In genomic region chr8:111572431-111572830, GRCm38 (mm10) we compare ENCODE assay signal across 25 mouse cellular contexts. TPM values are rescaled to one million over a fixed set of nuclear protein-coding genes. Genes with fewer than 3 reads are reported as not detected.
A peak's percentile ranks its signal among the peaks of the same experiment; 100 is the strongest.
DNase-seq lines count a peak whose midpoint lies in the region; ATAC-seq and TF ChIP-seq lines count a peak whose summit lies in the region.
"Had no signal": no experiment of that assay in that cellular context is flagged by ENCODE, and none has a peak within 500 bp of the region (broad histone marks: within the 10 kb centered on the region; RNA-seq: fewer than 3 reads in every experiment).

No protein-coding gene starts in this region.

- intact Hi-C loops in heart, postnatal 36 days (cut with DNase I): no loop called here

- peaks cover 46% of the 10 kb centered on the region for H3K4me1 ChIP-seq in heart, embryonic 10.5 days
- H3K4me1 ChIP-seq in liver, adult 2 months (ENCODE audit: control insufficient read depth, insufficient read depth, low read length): peaks cover 8% of the 10 kb centered on the region
- H3K4me1 ChIP-seq in liver, postnatal 0 days (ENCODE audit: insufficient read depth): peaks cover 23% of the 10 kb centered on the region
- peaks cover 66% of the 10 kb centered on the region for H3K4me1 ChIP-seq in neural tube, embryonic 13.5 days (replicated peaks)
- peaks cover 62% of the 10 kb centered on the region for H3K4me1 ChIP-seq in liver, embryonic 15.5 days (replicated peaks)

- DNase-seq in heart, embryonic 10.5 days (ENCODE audit: low spot score): no peak
- DNase-seq in heart, postnatal 36 days: no peak
- peak; percentile 59 for DNase-seq in liver, adult 2 months (ENCODE audit: extremely low read depth, low read depth, low spot score)
- DNase-seq in liver, postnatal 0 days: no peak
- DNase-seq in neural tube, embryonic 10.5 days (ENCODE audit: extremely low spot score, low spot score): no peak
- DNase-seq in cerebellum, adult 8-10 months: no peak
- DNase-seq: adrenal gland, postnatal 25 days; cerebellum, adult 11-12 months; cerebellum, postnatal 10 days; gastrocnemius, adult 2 months; gastrocnemius, postnatal 36 days; heart, adult 18-20 months; kidney, adult 18-20 months; kidney, postnatal 14 days; lung, adult 18-20 months; lung, postnatal 10 days had no signal

- H3K79me2 ChIP-seq in liver, adult 2 months (ENCODE audit: control insufficient read depth, insufficient read depth, low read length): peaks cover 47% of the 10 kb centered on the region

- H3K9me3 ChIP-seq in heart, embryonic 10.5 days: no peaks in the 10 kb centered on the region
- no peaks in the 10 kb centered on the region for H3K9me3 ChIP-seq in liver, postnatal 0 days (ENCODE audit: low read length)
- H3K9me3 ChIP-seq in neural tube, embryonic 13.5 days: no peaks in the 10 kb centered on the region
- H3K9me3 ChIP-seq in liver, embryonic 15.5 days (replicated peaks): no peaks in the 10 kb centered on the region
- H3K9me3 ChIP-seq: heart, embryonic 12.5 days; limb, embryonic 13.5 days had no signal

- no peak overlapping the region for H3K9ac ChIP-seq in liver, adult 2 months (ENCODE audit: low read depth, low read length)
- H3K9ac ChIP-seq in liver, postnatal 0 days (replicated peaks): no peak overlapping the region; the same call in 1 of the 2 replicates
- no peak overlapping the region for H3K9ac ChIP-seq in neural tube, embryonic 13.5 days
- no peak overlapping the region for H3K9ac ChIP-seq in liver, embryonic 15.5 days
- H3K9ac ChIP-seq: limb, embryonic 13.5 days had no signal

- 80% methylated on average over 2 of the region's 2 CpGs for WGBS in heart, embryonic 10.5 days
- WGBS in liver, adult 2 months: 48% methylated on average over 2 of the region's 2 CpGs
- WGBS in liver, postnatal 0 days (ENCODE audit: insufficient replicate concordance): 80% methylated on average over 2 of the region's 2 CpGs
- WGBS in neural tube, embryonic 13.5 days: 93% methylated on average over 2 of the region's 2 CpGs
- 78% methylated on average over 2 of the region's 2 CpGs for WGBS in liver, embryonic 15.5 days (ENCODE audit: insufficient replicate concordance)

- TF ChIP-seq POLR2A in liver, adult 2 months (IDR thresholded peaks at IDR 0.05; ENCODE audit: extremely low read depth, insufficient read depth, low read length): no peak

- H3K4me2 ChIP-seq in liver, postnatal 0 days (ENCODE audit: low read depth, low read length): no peak overlapping the region
- no peak overlapping the region for H3K4me2 ChIP-seq in neural tube, embryonic 13.5 days
- H3K4me2 ChIP-seq in liver, embryonic 15.5 days: 0 out of 2 replicates have a peak overlapping the region, but pooled peaks have one; percentile 71
- H3K4me2 ChIP-seq: limb, embryonic 13.5 days had no signal

- no peak overlapping the region for H3K4me3 ChIP-seq in heart, embryonic 10.5 days
- H3K4me3 ChIP-seq in liver, adult 2 months (ENCODE audit: insufficient read depth, low read depth, low read length): no peak overlapping the region
- no peak overlapping the region for H3K4me3 ChIP-seq in liver, postnatal 0 days (ENCODE audit: low read depth, low read length)
- H3K4me3 ChIP-seq in neural tube, embryonic 13.5 days: no peak overlapping the region
- H3K4me3 ChIP-seq in liver, embryonic 15.5 days (replicated peaks): no peak overlapping the region
- H3K4me3 ChIP-seq: gastrocnemius, adult 2 months; heart, embryonic 12.5 days; layer of hippocampus, adult 2 months; limb, embryonic 13.5 days had no signal

- no peak for ATAC-seq in liver, postnatal 0 days
- ATAC-seq in neural tube, embryonic 13.5 days (ENCODE audit: low read depth): no peak
- ATAC-seq in liver, embryonic 15.5 days (ENCODE audit: insufficient read depth): no peak
- ATAC-seq: forebrain, embryonic 16.5 days; midbrain, embryonic 16.5 days had no signal

- H3K27me3 ChIP-seq in heart, embryonic 10.5 days (ENCODE audit: insufficient read depth, poor library complexity, severe bottlenecking): no peaks in the 10 kb centered on the region
- no peaks in the 10 kb centered on the region for H3K27me3 ChIP-seq in liver, adult 2 months (ENCODE audit: control insufficient read depth, insufficient read depth, low read length)
- H3K27me3 ChIP-seq in liver, postnatal 0 days (ENCODE audit: insufficient read depth, low read length): no peaks in the 10 kb centered on the region
- no peaks in the 10 kb centered on the region for H3K27me3 ChIP-seq in neural tube, embryonic 13.5 days
- H3K27me3 ChIP-seq in liver, embryonic 15.5 days: no peaks in the 10 kb centered on the region
- H3K27me3 ChIP-seq: heart, embryonic 12.5 days; limb, embryonic 13.5 days had no signal

- peak overlapping the region; percentile 13; the same call in 1 of the 2 replicates for H3K27ac ChIP-seq in heart, embryonic 10.5 days
- H3K27ac ChIP-seq in liver, adult 2 months (replicated peaks; ENCODE audit: insufficient read depth, low read depth, low read length): no peak overlapping the region
- no peak overlapping the region for H3K27ac ChIP-seq in liver, postnatal 0 days (ENCODE audit: low read depth)
- H3K27ac ChIP-seq in neural tube, embryonic 13.5 days (replicated peaks): 0 out of 2 replicates have a peak overlapping the region, but pooled peaks have one; percentile 42
- peak overlapping the region; percentile 58 for H3K27ac ChIP-seq in liver, embryonic 15.5 days (replicated peaks)
- H3K27ac ChIP-seq: gastrocnemius, adult 2 months; layer of hippocampus, adult 2 months; limb, embryonic 13.5 days; macrophage had no signal

- 0 out of 2 replicates have a peak, but pooled peaks cover 3% of the 10 kb centered on the region for H3K36me3 ChIP-seq in heart, embryonic 10.5 days
- H3K36me3 ChIP-seq in liver, adult 2 months (ENCODE audit: control insufficient read depth, insufficient read depth, low read length): peaks cover 6% of the 10 kb centered on the region; the same call in 1 of the 2 replicates
- no peaks in the 10 kb centered on the region for H3K36me3 ChIP-seq in liver, postnatal 0 days (replicated peaks; ENCODE audit: insufficient read depth, low read length)
- H3K36me3 ChIP-seq in neural tube, embryonic 13.5 days: no peaks in the 10 kb centered on the region
- no peaks in the 10 kb centered on the region for H3K36me3 ChIP-seq in liver, embryonic 15.5 days (replicated peaks)
- H3K36me3 ChIP-seq: limb, embryonic 13.5 days had no signal

- no peak for TF ChIP-seq CTCF in liver, adult 2 months (IDR thresholded peaks at IDR 0.05; ENCODE audit: low read depth, low read length)
- TF ChIP-seq CTCF in liver, postnatal 0 days (IDR thresholded peaks at IDR 0.05; ENCODE audit: low read depth): no peak

- no peak for TF ChIP-seq EP300 in liver, postnatal 0 days (IDR thresholded peaks at IDR 0.05; ENCODE audit: low read depth)

RNA-seq across cellular contexts. Expression of gene Znrf1, which starts 36.5 kb away (rescaled TPM):
- polyA plus RNA-seq in heart, embryonic 10.5 days (2016; fragmentation: Nextera tagmentation; extraction: Ambion mirVana): 21.3 and 37.0 TPM in 2 replicates
- 10 to 100 TPM; 56.4 to 59.3 TPM for total RNA-seq in heart, postnatal 36 days (2021)
- total RNA-seq in liver, adult 2 months (2014; rRNA removed): 13.8 and 19.9 TPM in 2 replicates
- 35.9 and 44.3 TPM in 2 replicates for polyA plus RNA-seq in liver, adult 2 months (2012; rRNA removed)
- polyA plus RNA-seq in liver, postnatal 0 days (2015; fragmentation: Nextera tagmentation; extraction: Ambion mirVana): 6.3 and 7.2 TPM in 2 replicates
- polyA plus RNA-seq in neural tube, embryonic 13.5 days (2015; fragmentation: Nextera tagmentation; extraction: Ambion mirVana): 86.8 and 100.0 TPM in 2 replicates
- polyA plus RNA-seq in liver, embryonic 15.5 days (2015; fragmentation: Nextera tagmentation; extraction: Ambion mirVana): 6.6 and 8.6 TPM in 2 replicates

RNA-seq across cellular contexts. Expression of gene Wdr59, which starts 50.5 kb away (rescaled TPM):
- polyA plus RNA-seq in heart, embryonic 10.5 days (2016; fragmentation: Nextera tagmentation; extraction: Ambion mirVana): 4.4 and 5.9 TPM in 2 replicates
- 1 to 10 TPM; 7.4 to 8.5 TPM for total RNA-seq in heart, postnatal 36 days (2021)
- 4.8 and 5.4 TPM in 2 replicates for total RNA-seq in liver, adult 2 months (2014; rRNA removed)
- polyA plus RNA-seq in liver, adult 2 months (2012; rRNA removed): 4.9 and 5.3 TPM in 2 replicates
- polyA plus RNA-seq in liver, postnatal 0 days (2015; fragmentation: Nextera tagmentation; extraction: Ambion mirVana): 0.77 and 0.92 TPM in 2 replicates
- polyA plus RNA-seq in neural tube, embryonic 13.5 days (2015; fragmentation: Nextera tagmentation; extraction: Ambion mirVana): 7.3 and 8.5 TPM in 2 replicates
- 1.6 and 1.7 TPM in 2 replicates for polyA plus RNA-seq in liver, embryonic 15.5 days (2015; fragmentation: Nextera tagmentation; extraction: Ambion mirVana)

RNA-seq across cellular contexts. Expression of gene Ldhd, which starts 57.7 kb away (rescaled TPM):
- 0.30 and 0.43 TPM in 2 replicates for polyA plus RNA-seq in heart, embryonic 10.5 days (2016; fragmentation: Nextera tagmentation; extraction: Ambion mirVana)
- 10 to 100 TPM; 36.7 to 43.6 TPM for total RNA-seq in heart, postnatal 36 days (2021)
- total RNA-seq in liver, adult 2 months (2014; rRNA removed): 84.5 and 91.7 TPM in 2 replicates
- 160 and 175 TPM in 2 replicates for polyA plus RNA-seq in liver, adult 2 months (2012; rRNA removed)
- polyA plus RNA-seq in liver, postnatal 0 days (2015; fragmentation: Nextera tagmentation; extraction: Ambion mirVana): 0.85 and 1.1 TPM in 2 replicates
- polyA plus RNA-seq in neural tube, embryonic 13.5 days (2015; fragmentation: Nextera tagmentation; extraction: Ambion mirVana): 0.40 and 0.68 TPM in 2 replicates
- 0.22 and 0.31 TPM in 2 replicates for polyA plus RNA-seq in liver, embryonic 15.5 days (2015; fragmentation: Nextera tagmentation; extraction: Ambion mirVana)
- polyA plus RNA-seq: erythroblast, embryonic 14.5 days had no signal

Comparison
In these comparisons a context has a peak if more than half of its experiments do, and no peak if none do; other contexts are left out.
1. H3K27ac ChIP-seq: peak in heart, embryonic 10.5 days (single experiment), neural tube, embryonic 13.5 days (single experiment) and liver, embryonic 15.5 days (single experiment); none in liver, adult 2 months (single experiment) and liver, postnatal 0 days (single experiment).
2. RNA of gene Ldhd, which starts 57.7 kb away (polyA plus RNA-seq): 160 to 175 TPM in liver, adult 2 months; 0.85 to 1.1 TPM in liver, postnatal 0 days, 0.40 to 0.68 TPM in neural tube, embryonic 13.5 days, 0.30 to 0.43 TPM in heart, embryonic 10.5 days and 0.22 to 0.31 TPM in liver, embryonic 15.5 days; every median in the first group is over 10 times any median in the second.